Mouse (Mus musculus) kidney, postnatal 14 days (tissue): ENCODE data around the gene Zfp831.

ENCODE experiments used
- DNase-seq: peaks from one replicate; pipeline ENCODE4 v3.0.0; 2022; ENCODE audit warnings: mixed read lengths

Zfp831 gene

DNA sequence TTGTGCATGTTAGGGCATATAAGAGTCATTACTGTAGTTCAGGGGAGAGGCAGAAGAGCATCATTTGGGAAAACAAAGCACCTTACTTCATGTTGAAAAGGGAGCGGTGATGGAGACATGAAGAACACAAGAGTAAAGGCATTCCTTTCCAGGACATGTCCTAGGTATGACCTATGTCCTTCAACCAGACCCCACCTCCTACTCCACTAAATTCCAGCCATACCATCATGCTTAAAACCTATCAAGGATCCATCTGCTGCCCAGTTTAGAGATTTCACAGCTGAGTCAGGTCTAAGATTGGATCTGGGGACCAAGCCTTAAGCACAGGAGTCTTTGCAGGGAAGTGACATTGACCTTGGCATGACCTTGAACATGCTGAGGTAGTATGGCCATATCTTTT is 91.9 kb downstream of the Zfp831 start:
- no peak for DNase-seq

- no peak for DNase-seq
These were observed 103.8 kb downstream of the Zfp831 start for GRCm38 (mm10) chr2:174747182-174747581.

- no peak for DNase-seq
These were observed 105.0 kb downstream of the Zfp831 start for GRCm38 (mm10) chr2:174748381-174748780.

- no peak for DNase-seq
These were observed 109.9 kb downstream of the Zfp831 start for GRCm38 (mm10) chr2:174753197-174753596.

DNA sequence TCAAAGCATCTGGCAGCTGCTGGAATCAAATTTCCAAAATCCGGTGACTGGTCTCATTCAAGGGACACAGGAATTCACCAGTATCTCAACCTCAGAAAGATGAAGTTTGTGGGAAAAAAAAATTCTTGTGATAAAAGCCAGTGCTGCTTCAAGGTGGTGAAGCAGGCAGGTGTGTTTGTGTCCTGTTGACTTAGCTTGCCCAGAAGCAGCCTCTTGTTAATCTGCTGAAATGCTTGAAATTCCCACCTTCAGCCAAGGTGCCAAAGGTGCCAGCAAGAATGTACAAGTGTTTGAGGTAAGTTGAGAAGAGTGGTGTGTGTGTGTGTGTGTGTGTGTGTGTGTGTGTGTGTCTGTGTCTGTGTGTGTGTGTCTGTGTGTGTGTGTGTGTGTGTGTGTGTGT is 110.9 kb downstream of the Zfp831 start:
- no peak for DNase-seq

GRCm38 (mm10) chr2:174759189-174759588 is 115.9 kb downstream of the Zfp831 start:
- DNase-seq, result no peak
